Mouse (Mus musculus) leukemia stem cell, adult 10-12 weeks (primary cell): ENCODE results near the gene Vmn2r99. TPM values are rescaled to one million over a fixed set of nuclear protein-coding genes. Genes with fewer than 3 reads are reported as not detected.

Source experiments
- polyA plus RNA-seq: library from polyadenylated mRNA; stranded (reverse); fragments of >175 nt; gene quantifications from 2 replicates; pipeline ENCODE4 v1.2.3, GENCODE M21; 2012; ENCODE audit warnings: low replicate concordance

The Vmn2r99 gene
- polyA plus RNA-seq: not detected in 2 replicates

GRCm38 (mm10) chr17:19361649-19362048 is at the start of gene Vmn2r99:
TSS of gene Vmn2r99 (plus strand) at chr17:19361949.

Other genes starting within 250 kb of the Vmn2r99 start
- gene Vmn2r100, start 142.8 kb downstream of the Vmn2r99 start, polyA plus RNA-seq: not detected in 2 replicates
- not detected in 2 replicates for gene Vmn2r101, start 215.3 kb downstream of the Vmn2r99 start, polyA plus RNA-seq